Mouse (Mus musculus) G1E-ER4 (cell line): ENCODE measurements around the gene Dad1. TPM values are rescaled to one million over a fixed set of nuclear protein-coding genes. Genes with fewer than 3 reads are reported as not detected.

ENCODE experiments used
- GATA1 ChIP-seq: IDR thresholded peaks from one replicate; pipeline ENCODE4 v1.8.0; 2012; ENCODE audit warnings: low read length, inconsistent platforms
- polyA plus RNA-seq: library from polyadenylated mRNA; stranded (reverse); fragments of >175 nt; gene quantifications from 2 replicates; pipeline ENCODE4 v1.2.3, GENCODE M21; 2012

The Dad1 gene
- 22.4 and 24.5 TPM in 2 replicates for polyA plus RNA-seq

- no peak for TF ChIP-seq GATA1
Observed at GRCm38 (mm10) chr14:54253741-54254291, at the start of gene Dad1, which contains the start of gene Abhd4. TSS of gene Dad1 (minus strand) at chr14:54254104. TSS of gene Abhd4 (plus strand) at chr14:54254188.

GRCm38 (mm10) chr14:54300676-54301075, 46.8 kb upstream of the Dad1 start:
- no peak for TF ChIP-seq GATA1

DNA sequence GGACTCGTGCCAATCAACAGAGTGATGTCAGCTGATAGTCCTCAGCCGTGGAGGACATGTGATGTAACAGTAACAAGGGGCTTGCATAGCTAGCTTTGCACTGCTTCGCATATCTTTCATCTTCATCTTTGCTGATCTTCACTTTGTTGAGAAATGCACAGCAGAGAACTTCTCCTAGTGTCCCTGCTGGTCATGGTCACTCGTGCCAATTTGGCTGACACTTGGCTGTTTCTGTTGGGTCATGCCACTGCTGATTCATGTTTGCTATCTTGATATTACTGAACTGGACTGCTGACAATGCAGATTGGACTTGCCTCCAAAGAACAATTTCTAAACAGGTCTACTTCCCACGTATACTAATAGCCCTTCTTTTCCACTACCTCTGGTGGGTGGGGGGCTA, 46.2 kb upstream of the Dad1 start:
- TF ChIP-seq GATA1, result no peak

DNA sequence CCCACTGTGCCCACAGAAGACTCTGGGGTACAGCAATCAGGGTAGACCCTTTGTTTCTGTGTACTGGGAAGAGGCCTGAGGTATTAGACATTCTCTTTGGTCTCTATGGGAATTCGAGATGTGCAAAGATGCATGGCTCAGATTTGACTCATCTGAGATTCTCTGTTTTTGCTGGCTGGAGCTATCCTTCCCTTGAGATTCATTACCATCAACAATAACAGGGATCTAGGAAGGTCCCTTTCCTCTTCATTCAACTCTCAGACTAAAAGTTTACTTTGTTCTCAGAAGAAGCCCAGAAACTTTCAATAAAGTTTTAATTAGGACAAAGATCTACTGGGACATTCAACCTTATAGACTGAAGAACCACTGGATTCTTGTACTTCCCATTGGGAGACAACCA, 30.9 kb upstream of the Dad1 start, which contains the start of gene Olfr49:
Gene Olfr49 (minus strand): TSS at position 101 of the 400 bp plus-strand sequence.
- TF ChIP-seq GATA1, result no peak

DNA sequence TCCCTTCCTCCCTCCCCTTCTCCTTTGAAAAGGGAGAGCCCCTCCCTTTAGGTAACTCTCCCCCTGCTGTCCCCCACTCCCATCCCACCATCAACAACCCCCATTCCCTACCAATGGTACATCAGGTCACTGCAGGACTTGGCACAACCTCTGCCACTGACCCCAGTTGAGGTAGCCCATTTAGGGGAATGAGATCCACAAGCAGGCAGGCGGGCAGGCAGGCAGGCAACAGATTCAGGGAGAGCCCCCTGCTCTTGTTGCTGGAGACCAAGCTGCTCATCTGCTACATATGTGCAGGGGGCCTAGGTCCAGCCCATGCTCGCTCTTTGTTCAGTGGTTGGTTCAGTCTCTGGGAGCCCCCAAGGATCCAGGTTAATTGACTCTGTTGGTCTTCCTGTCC, 22.5 kb upstream of the Dad1 start:
- no peak for TF ChIP-seq GATA1

- no peak for TF ChIP-seq GATA1
Observed at GRCm38 (mm10) chr14:54272696-54273095, 18.8 kb upstream of the Dad1 start.

GRCm38 (mm10) chr14:54271976-54272606, 18.2 kb upstream of the Dad1 start:
- TF ChIP-seq GATA1, result no peak

DNA sequence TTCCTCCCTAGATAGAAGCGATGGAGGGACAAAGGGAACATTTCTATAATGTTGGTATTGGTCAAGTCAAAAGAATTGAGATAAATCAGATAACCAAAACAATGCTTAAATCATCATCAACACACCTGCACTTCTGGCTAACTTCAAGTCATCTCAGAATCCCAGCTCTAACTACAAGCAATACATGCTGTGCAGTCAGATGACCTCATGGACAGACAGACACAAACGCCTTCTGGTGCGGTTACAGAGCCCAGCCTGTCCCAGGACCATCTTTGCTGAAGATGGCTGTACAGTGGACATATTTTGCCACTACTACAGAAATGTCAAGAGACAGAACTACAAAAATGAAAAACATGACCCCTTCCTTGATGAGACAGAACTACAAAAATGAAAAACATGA, 16.5 kb upstream of the Dad1 start:
- TF ChIP-seq GATA1, result no peak

- TF ChIP-seq GATA1, result no peak
Observed at GRCm38 (mm10) chr14:54269566-54269965, 15.7 kb upstream of the Dad1 start.

DNA sequence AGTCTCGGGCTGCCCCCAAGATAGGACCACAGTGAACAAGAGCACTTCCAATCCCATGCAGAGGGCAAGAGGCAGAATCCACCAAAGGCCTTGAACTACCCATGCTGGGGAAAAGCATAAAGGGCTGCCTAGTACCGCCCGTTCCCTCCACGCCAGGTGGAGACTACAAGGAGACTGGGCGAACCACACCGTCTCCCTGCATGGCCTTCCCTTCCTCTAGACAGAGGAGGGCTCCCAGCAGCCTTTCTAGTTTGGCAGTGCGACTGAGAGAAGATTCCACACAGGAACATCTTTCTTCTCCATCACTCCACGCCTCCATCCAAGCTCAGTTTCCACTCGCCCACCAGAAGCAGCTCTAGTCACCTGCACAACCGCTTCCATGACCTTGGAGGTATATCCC, 14.1 kb upstream of the Dad1 start:
- no peak for TF ChIP-seq GATA1

DNA sequence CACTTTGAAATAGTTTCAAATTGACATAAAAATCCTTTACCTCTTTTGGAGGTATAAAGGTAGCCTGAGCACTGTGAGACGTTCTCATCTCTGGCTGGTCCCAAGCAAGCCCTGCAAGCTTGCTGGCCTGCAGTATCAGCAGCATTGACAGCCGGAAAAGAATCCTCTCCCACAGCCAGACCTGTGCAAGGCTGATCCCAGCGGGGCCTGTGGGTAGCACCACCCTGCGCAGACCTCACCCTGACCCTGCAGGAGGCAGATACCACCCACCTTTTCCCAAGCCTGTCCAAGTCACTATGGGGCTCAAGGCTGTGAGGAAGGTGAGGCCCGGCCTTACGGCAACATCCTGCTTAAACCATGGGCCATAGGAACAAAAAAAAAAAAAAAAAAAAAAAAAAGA, 12.0 kb upstream of the Dad1 start:
- TF ChIP-seq GATA1, result no peak

DNA sequence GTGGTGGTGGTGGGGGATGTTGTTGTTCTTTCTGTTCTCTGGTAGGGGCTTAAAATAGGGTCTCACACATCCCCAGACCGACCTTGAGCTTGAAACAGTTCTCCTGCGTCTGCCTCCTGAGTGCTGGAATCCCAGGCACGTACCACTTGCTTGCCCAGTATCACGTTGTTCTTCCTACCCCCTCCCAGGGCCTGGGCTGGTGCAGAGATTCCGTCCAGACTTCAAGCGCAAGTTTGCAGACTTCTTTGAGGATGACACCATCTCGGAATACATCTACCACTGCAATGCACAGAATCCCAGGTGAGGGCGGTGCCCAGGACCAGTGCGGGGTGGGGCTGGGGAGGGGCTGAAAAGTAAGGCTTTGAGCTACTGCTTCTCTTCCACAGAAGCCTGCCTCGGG, 11.2 kb upstream of the Dad1 start:
- TF ChIP-seq GATA1, result no peak

DNA sequence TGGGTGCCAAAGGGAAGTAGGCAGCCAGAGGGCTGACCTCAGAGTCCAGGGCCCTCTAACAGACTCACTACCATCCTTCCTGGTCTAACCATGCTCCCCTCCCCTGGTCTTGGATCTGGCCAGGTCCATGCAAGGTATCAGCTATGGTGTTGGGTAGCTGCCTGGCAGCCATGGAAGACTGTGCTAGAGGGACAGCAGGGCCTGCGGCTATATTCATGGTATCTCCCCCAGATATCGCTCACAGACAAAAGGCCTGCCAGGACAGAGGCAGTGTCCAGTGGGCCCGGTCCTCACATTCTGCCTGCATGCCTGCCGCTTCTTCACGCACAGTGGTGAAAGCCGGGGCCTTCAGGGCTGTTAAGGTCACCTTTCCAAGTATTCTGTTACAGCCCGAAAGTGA, 10.3 kb upstream of the Dad1 start:
- TF ChIP-seq GATA1, result no peak

DNA sequence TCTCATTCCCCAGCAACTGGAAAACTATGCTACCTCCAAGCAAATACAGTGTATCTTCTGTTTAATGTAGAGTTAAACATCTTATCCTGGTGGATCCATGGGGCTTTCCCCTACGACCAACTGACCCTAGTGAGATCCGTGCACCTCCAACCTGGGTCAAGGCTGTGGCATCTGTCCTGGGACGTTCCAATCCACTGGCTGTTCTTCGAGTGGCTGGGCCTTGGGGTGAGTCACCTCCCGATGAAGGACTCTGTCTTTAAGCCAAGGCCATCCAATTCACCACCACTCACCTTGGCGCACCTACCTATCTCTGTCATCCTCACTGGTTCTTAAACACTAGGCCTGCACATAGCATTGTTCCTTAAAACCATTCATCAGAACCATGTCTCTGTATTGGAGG, 9.2 kb upstream of the Dad1 start:
- no peak for TF ChIP-seq GATA1

DNA sequence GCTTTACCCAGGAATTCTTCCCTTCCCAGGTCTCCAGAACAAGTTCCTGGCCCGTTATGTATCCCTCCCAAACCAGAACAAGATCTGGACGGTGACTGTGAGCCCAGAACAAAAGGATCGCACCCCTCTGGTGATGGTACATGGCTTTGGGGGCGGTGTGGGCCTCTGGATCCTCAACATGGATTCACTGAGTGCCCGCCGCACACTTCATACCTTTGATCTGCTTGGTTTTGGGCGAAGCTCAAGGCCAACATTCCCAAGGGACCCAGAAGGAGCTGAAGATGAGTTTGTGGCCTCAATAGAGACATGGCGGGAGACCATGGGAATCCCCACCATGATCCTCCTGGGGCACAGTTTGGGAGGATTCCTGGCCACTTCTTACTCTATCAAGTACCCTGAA, 8.7 kb upstream of the Dad1 start:
- no peak for TF ChIP-seq GATA1

- no peak for TF ChIP-seq GATA1
Observed at GRCm38 (mm10) chr14:54261386-54261785, 7.5 kb upstream of the Dad1 start.

DNA sequence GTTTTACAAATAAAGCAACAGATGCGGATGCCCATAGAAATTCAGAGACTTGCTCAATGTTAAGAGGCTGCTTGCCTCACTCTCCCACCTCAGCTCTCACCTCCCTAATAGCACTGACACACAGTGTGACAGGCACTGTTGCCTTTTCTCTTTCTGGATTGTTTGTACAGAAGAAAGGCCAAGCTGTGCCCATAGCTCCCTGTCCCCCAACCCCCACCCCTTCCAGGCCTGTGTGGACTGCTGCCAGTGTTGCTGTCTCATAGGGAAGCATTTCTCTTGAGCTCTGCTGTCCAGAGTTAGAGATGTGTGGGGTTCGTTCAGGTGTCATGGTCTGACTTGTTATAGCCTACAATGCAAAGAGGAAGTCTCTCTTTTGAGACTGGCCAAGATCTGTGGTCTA, 6.3 kb upstream of the Dad1 start:
- TF ChIP-seq GATA1, result no peak
